Mouse (Mus musculus) spleen, postnatal 10 days (tissue): ENCODE data around the gene Suclg2.

Experiments used
- DNase-seq, 2 experiments: peaks; one replicate each; pipeline ENCODE4 v3.0.0; 2021 to 2022; ENCODE audit warnings: low spot score in 2 of 2

Suclg2 gene

GRCm38 (mm10) chr6:95563355-95564009, 155.1 kb downstream of the Suclg2 start:
- no peak for DNase-seq

GRCm38 (mm10) chr6:95556320-95556719, 162.3 kb downstream of the Suclg2 start:
- DNase-seq: no peak

GRCm38 (mm10) chr6:95552339-95552950, 166.2 kb downstream of the Suclg2 start:
- peak in 1 of 2 experiments; percentile 19 for DNase-seq

- DNase-seq: no peak
These were observed 167.6 kb downstream of the Suclg2 start for GRCm38 (mm10) chr6:95551000-95551399.

- DNase-seq: no peak
These were observed 172.3 kb downstream of the Suclg2 start for GRCm38 (mm10) chr6:95546189-95546832.

- DNase-seq: no peak
These were observed 172.9 kb downstream of the Suclg2 start for GRCm38 (mm10) chr6:95545714-95546113.

- no peak for DNase-seq
These were observed 173.3 kb downstream of the Suclg2 start for GRCm38 (mm10) chr6:95545296-95545695.

- DNase-seq: no peak
These were observed 183.4 kb downstream of the Suclg2 start for GRCm38 (mm10) chr6:95535191-95535590.

- DNase-seq: no peak
These were observed 198.8 kb downstream of the Suclg2 start for GRCm38 (mm10) chr6:95519846-95520245.

- no peak for DNase-seq
These were observed 200.2 kb downstream of the Suclg2 start for GRCm38 (mm10) chr6:95518406-95518805.

- DNase-seq: no peak
These were observed 202.9 kb downstream of the Suclg2 start for GRCm38 (mm10) chr6:95515721-95516120.

- DNase-seq: no peak
These were observed 203.9 kb downstream of the Suclg2 start for GRCm38 (mm10) chr6:95514726-95515125.

- DNase-seq: no peak
These were observed 206.9 kb downstream of the Suclg2 start for GRCm38 (mm10) chr6:95511689-95512088.

- DNase-seq: no peak
These were observed 217.8 kb downstream of the Suclg2 start for GRCm38 (mm10) chr6:95500771-95501170.

- DNase-seq: no peak
These were observed 219.0 kb downstream of the Suclg2 start for GRCm38 (mm10) chr6:95499639-95500038.

- no peak for DNase-seq
These were observed 226.2 kb downstream of the Suclg2 start for GRCm38 (mm10) chr6:95492216-95492956.

- no peak for DNase-seq
These were observed 227.6 kb downstream of the Suclg2 start for GRCm38 (mm10) chr6:95491043-95491442.

- no peak for DNase-seq
These were observed 232.8 kb downstream of the Suclg2 start for GRCm38 (mm10) chr6:95485791-95486190.

GRCm38 (mm10) chr6:95484183-95484818, 234.3 kb downstream of the Suclg2 start:
- no peak for DNase-seq

- no peak for DNase-seq
These were observed 234.9 kb downstream of the Suclg2 start for GRCm38 (mm10) chr6:95483686-95484085.

GRCm38 (mm10) chr6:95483127-95483526, 235.5 kb downstream of the Suclg2 start:
- DNase-seq: no peak

- no peak for DNase-seq
These were observed 238.8 kb downstream of the Suclg2 start for GRCm38 (mm10) chr6:95479801-95480200.
